Mouse (Mus musculus) erythroblast, embryonic 14.5 days (primary cell): ENCODE data around the gene Pde1a. TPM values are rescaled to one million over a fixed set of nuclear protein-coding genes. Genes with fewer than 3 reads are reported as not detected.

Source experiments
- H3K27me3 ChIP-seq: 2 replicates; pipeline ENCODE4 v1.6.1; 2012; ENCODE audit warnings: inconsistent platforms; ENCODE audit not compliant: control insufficient read depth
- H3K36me3 ChIP-seq: 2 replicates; pipeline ENCODE4 v1.6.1; 2012; ENCODE audit warnings: mild to moderate bottlenecking, inconsistent platforms; ENCODE audit not compliant: control insufficient read depth
- H3K4me1 ChIP-seq: 2 replicates; pipeline ENCODE4 v1.6.1; 2012; ENCODE audit warnings: inconsistent platforms; ENCODE audit not compliant: control insufficient read depth
- H3K4me3 ChIP-seq: replicated peaks from 2 replicates; pipeline ENCODE3; 2012; ENCODE audit warnings: moderate library complexity, mild to moderate bottlenecking, inconsistent platforms
- H3K9me3 ChIP-seq: 2 replicates; pipeline ENCODE4 v1.6.1; 2012; ENCODE audit warnings: low read length, inconsistent platforms, mixed read lengths; ENCODE audit not compliant: control insufficient read depth
- GATA1 ChIP-seq: IDR thresholded peaks from 2 replicates; pipeline ENCODE4 v1.6.1; 2012; ENCODE audit warnings: low read length, inconsistent platforms, mixed read lengths
- TAL1 ChIP-seq: IDR thresholded peaks from 3 replicates; pipeline ENCODE4 v1.6.1; 2012; ENCODE audit warnings: low read length, inconsistent platforms, mixed read lengths
- polyA plus RNA-seq: library from polyadenylated mRNA; stranded (reverse); fragments of >175 nt; gene quantifications from 2 replicates; pipeline ENCODE4 v1.2.3, GENCODE M21; 2012

The Pde1a gene
- polyA plus RNA-seq, 1 experiment: not detected

DNA sequence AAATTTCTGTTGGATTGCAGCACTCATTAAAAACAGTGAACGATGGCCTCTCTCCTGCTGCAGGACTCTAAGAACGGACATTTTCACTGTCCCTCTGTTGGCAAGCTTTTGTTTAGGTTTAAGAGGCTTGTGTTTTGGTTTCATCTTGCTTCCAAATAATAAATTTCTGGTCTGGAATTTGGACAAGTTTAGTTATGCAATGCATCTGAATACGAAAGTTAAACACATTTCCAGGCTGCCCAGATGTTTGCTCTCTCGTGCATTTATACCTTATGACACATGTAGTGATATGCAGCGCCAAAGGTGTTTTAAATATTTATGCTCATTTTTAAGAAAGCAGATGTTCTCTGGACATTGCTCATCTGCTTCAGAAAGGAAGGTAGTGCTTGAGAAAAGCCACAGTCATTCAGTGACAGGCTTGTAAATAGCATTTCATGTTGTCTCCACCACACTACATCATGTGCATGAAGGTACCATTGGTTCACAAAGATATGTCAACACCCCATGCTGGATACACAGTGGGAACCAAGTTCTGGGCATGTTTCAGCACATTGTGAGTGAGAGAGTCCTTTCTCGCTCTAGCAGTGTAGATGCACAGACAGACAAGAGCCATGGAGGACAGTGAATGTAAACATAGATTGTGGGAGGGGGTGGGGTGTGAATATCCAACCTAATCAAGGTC, 171.5 kb downstream of the Pde1a start:
- no peak for TF ChIP-seq TAL1
- no peaks in the 10 kb centered on the region for H3K4me1 ChIP-seq
- H3K9me3 ChIP-seq: no peaks in the 10 kb centered on the region

DNA sequence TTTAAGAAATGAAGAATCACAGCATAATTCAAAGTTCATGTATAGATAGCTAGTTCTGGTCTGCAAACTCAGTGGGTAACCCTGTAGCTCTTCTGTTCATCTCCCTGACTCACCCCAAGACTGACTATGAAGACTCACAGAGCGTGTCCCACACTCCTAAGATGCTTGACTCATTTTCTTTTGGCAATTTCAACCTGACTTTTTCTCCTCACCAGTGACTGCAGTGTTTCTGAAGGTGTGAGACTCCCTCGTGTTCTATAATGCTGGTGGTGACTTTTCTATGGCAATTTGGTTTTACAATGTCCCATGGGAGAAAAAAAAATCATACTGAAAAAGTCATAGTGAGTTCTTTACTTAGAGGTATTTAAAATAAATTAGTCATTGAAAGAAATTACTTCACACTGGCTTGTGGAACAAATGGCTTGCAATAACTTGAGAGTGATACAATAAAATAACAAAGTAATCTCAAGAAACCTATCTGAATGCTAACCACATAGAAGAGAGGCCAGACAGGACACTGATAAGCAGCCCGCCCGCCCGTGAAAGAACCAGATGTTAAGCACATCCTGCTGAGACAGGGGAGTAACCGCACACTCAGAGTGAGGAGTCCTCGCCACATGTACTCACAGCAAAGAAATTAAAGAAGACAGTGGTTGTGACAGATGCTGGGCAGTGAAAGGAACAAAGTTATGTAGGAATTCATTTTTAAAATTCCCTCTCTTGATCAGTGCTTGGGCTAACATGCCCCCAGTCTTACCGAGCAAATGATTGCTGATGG, 183.2 kb downstream of the Pde1a start:
- Histone ChIP-seq H3K9me3 (no peaks in the 10 kb centered on the region), H3K4me3 (no peak overlapping the region)
- TF ChIP-seq GATA1 (no peak), TAL1 (no peak)

More for the DNA sequence above, 171.5 kb downstream of the Pde1a start:
- H3K4me3 ChIP-seq: no peak overlapping the region
- H3K27me3 ChIP-seq: no peaks in the 10 kb centered on the region
- H3K36me3 ChIP-seq: no peaks in the 10 kb centered on the region

DNA sequence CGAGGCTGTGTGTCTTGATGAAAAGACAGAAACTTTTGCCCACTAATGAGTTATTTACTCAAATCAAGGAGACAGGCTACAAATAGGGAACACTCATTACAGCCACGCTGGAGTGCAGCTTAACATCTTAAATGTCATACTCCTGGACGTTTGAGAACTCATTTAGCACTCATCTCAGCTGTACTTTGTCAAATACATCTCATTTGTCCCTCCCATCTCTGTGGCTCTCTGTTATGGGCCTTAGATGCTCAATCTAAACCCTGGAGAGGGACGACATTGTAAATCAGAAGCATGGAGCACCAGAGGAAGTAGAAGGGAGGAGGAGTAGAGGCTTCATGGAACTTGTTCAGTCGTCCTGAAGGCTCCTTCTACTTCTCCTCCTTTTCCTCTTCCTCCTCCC, 194.6 kb downstream of the Pde1a start:
- H3K4me1 ChIP-seq: no peaks in the 10 kb centered on the region
- H3K9me3 ChIP-seq: peaks cover 10% of the 10 kb centered on the region
- H3K4me3 ChIP-seq: no peak overlapping the region
- no peaks in the 10 kb centered on the region for H3K36me3 ChIP-seq
- TF ChIP-seq GATA1 (no peak), TAL1 (no peak)
- no peaks in the 10 kb centered on the region for H3K27me3 ChIP-seq

More for the DNA sequence above, 183.2 kb downstream of the Pde1a start:
- H3K36me3 ChIP-seq: no peaks in the 10 kb centered on the region
- H3K4me1 ChIP-seq: no peaks in the 10 kb centered on the region
- no peaks in the 10 kb centered on the region for H3K27me3 ChIP-seq

DNA sequence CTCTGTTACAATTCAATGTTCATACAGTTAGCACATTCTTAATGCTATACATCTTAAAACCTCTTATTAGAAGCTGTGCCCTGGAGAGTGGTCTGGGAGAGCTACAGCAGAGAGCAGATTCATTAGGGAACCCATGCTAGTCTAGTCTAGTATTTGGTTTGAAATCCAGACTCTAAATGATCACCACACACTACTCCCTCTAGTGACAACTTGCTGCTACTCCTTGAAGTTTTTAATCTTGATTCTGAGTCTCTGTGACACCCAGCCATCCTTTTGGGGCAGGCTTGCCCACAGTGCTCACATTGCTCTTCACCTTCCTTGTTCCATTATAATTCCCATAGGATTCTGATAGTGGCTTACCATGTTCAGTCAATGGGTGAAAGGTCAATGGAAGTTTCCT, 206.9 kb downstream of the Pde1a start:
- H3K4me1 ChIP-seq: no peaks in the 10 kb centered on the region
- H3K27me3 ChIP-seq: no peaks in the 10 kb centered on the region
- H3K36me3 ChIP-seq: no peaks in the 10 kb centered on the region
- no peak overlapping the region for H3K4me3 ChIP-seq
- TF ChIP-seq TAL1 (no peak), GATA1 (no peak)
- no peaks in the 10 kb centered on the region for H3K9me3 ChIP-seq

DNA sequence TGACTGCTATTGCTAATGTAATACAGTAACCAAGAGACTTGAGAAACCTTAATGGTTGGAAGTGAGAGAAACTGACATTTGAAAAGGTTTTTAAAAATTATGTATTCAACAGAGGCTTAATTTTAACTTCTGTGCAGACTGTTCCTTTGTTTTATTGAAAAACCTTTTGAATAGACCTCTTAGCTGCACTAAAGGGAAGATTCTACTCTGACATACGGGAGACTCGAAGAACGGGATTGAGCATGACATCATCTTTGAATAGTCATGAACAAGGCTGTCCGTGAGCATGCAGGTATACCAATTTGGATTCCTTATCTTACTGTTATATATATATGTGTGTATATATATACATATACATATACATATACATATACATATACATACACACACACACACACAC, 207.9 kb downstream of the Pde1a start:
- no peaks in the 10 kb centered on the region for H3K27me3 ChIP-seq
- H3K36me3 ChIP-seq: no peaks in the 10 kb centered on the region
- no peaks in the 10 kb centered on the region for H3K4me1 ChIP-seq
- no peaks in the 10 kb centered on the region for H3K9me3 ChIP-seq
- H3K4me3 ChIP-seq: no peak overlapping the region
- TF ChIP-seq TAL1: no peak
- no peak for TF ChIP-seq GATA1

DNA sequence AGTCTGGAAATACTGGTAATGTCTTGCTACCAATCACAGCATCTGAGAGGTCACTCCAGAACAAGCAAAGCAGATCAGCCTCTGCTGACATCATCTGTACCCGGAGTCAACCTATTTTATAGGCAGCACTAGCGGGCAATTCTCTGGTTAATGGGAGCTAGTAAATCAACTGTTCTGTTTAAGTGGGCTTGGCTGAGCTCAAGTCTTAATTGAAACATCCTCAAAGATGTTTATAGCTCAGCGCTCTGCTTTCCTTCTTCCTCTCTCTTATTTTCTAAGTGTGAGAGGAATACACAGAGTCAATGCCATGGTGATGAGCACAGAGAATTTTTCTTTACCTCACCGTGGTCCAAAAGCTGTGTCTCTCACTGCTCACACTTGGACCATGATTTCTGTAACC, 208.8 kb downstream of the Pde1a start:
- H3K4me1 ChIP-seq: no peaks in the 10 kb centered on the region
- H3K4me3 ChIP-seq: no peak overlapping the region
- TF ChIP-seq TAL1 (no peak), GATA1 (no peak)
- no peaks in the 10 kb centered on the region for H3K9me3 ChIP-seq
- H3K36me3 ChIP-seq: no peaks in the 10 kb centered on the region
- no peaks in the 10 kb centered on the region for H3K27me3 ChIP-seq

DNA sequence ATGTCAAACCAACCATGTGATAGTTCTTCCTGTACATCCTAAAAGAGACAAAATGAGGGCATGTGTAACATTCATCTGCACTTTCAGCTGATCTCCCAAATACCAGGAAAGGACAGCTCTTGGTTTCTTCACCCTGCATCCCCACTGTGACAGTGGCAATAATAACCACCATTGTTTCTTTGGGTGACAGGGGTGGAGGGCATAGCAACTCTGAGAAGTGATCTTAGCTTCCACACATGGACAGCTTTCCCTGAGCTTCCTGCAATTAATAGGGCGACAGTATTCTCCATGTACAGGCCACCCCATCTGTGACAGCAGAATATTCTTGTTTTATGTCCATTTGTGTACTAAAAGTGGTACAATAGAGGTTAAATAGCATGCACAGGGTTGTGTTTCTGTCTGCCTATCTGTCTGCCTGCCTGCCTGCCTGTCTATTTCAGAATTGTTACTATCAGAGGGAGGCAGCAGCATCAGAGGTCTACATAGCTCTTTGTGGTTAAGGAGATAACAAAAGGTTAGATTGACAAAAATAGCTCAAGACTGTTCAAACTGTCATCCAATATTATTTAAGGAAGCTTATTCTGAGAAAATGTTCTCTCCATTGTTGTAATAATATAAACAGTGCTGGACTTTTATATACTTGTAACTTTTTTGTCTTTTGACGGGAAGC, 227.3 kb downstream of the Pde1a start:
- Histone ChIP-seq H3K9me3 (no peaks in the 10 kb centered on the region), H3K4me1 (peaks cover 2% of the 10 kb centered on the region; the same call in 1 of the 2 replicates), H3K36me3 (no peaks in the 10 kb centered on the region), H3K27me3 (no peaks in the 10 kb centered on the region), H3K4me3 (no peak overlapping the region)
- TF ChIP-seq TAL1 (no peak), GATA1 (no peak)

DNA sequence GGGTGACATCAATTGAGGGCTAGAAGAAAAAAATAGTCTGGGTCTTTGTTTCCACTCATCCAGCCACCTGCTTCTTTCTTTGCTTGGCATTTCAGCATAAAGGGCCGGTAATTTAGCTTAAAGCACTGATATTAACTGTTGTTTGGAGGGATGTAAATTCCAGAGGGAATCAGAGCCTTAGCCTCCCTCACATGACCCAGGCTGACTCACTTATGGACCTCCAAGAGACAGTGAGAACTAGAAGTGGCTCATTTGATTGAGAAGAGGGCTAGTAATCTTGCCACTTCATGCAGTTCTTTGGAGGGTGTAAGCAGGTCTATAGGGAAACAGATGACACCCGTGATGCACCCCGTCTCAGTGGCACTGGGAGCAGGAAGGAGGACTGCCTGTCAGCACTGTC, 230.7 kb downstream of the Pde1a start:
- H3K27me3 ChIP-seq: no peaks in the 10 kb centered on the region
- no peaks in the 10 kb centered on the region for H3K9me3 ChIP-seq
- no peaks in the 10 kb centered on the region for H3K36me3 ChIP-seq
- H3K4me3 ChIP-seq: no peak overlapping the region
- no peak for TF ChIP-seq TAL1
- no peak for TF ChIP-seq GATA1
- H3K4me1 ChIP-seq: peaks cover 2% of the 10 kb centered on the region; the same call in 1 of the 2 replicates

DNA sequence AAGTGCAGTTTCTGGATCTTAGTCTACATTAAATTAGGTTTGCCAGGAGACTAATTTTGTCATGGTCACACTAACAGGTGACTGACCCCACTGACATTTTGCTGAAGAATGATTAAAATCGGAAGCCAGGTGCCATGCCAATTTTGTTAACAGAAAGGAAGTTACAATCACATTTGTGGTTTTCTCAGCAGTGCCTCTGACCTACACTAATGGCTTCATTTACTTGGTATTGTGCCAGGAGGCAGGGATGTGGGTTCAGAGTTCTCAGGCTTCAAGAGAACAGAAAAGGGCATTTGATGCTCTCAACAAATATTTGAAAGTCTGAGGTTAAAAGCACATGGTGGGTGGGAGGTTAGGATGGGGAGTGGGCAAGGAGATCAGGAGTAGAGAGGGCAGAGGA, 236.4 kb downstream of the Pde1a start:
- H3K9me3 ChIP-seq: no peaks in the 10 kb centered on the region
- no peaks in the 10 kb centered on the region for H3K4me1 ChIP-seq
- H3K4me3 ChIP-seq: no peak overlapping the region
- TF ChIP-seq GATA1: no peak
- no peak for TF ChIP-seq TAL1
- no peaks in the 10 kb centered on the region for H3K36me3 ChIP-seq
- H3K27me3 ChIP-seq: no peaks in the 10 kb centered on the region
